Mouse (Mus musculus) heart, postnatal 10 days (tissue): ENCODE results near the gene Mdh1. TPM values are rescaled to one million over a fixed set of nuclear protein-coding genes. Genes with fewer than 3 reads are reported as not detected.

Experiments used
- DNase-seq, 2 experiments: peaks; one replicate each; pipeline ENCODE4 v3.0.0; 2021
- intact Hi-C: fragments of 180-260 bp; cut with DNase I; formaldehyde crosslinking; loops from one replicate; pipeline ENCODE4 v1.15.1; 2025
- total RNA-seq, 2 experiments: library from RNA; stranded (reverse); gene quantifications; 2 replicates each; pipeline ENCODE4 v1.2.3; 2021

Gene Mdh1
- 1,000 to 10,000 TPM; 2,015 to 2,040 TPM for total RNA-seq

GRCm38 (mm10) chr11:21571700-21572381 is at the start of gene Mdh1, which contains the start of gene Wdpcp:
TSS of gene Mdh1 (minus strand) at chr11:21572367.
TSS of gene Wdpcp (plus strand) at chr11:21572235.
- intact Hi-C loops: no loop called here
- peak; percentile 96 to 98 for DNase-seq

DNA sequence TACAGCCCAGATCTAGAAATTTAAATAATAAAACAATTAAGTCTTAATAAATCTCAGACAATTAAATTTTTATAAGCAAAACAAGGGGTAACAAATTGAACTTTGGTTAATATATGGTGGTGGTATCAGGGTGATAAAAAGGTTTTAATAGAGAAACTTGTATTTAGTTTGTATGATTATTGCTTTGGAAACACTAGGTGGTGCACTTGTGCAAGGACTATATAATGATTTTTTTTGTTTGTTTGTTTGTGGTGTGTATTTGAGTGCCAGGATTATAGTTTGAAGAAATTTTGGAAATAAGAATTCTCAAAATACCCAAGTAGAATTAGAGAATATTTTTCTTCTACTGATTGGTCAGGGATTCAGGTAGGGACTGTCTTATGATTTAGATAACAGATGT is 43.7 kb upstream of the Mdh1 start:
- no peak for DNase-seq
- intact Hi-C loops: loop anchor here (5.0 kb wide), 1 partner anchor 356 kb away; no protein-coding TSS in a partner anchor

DNA sequence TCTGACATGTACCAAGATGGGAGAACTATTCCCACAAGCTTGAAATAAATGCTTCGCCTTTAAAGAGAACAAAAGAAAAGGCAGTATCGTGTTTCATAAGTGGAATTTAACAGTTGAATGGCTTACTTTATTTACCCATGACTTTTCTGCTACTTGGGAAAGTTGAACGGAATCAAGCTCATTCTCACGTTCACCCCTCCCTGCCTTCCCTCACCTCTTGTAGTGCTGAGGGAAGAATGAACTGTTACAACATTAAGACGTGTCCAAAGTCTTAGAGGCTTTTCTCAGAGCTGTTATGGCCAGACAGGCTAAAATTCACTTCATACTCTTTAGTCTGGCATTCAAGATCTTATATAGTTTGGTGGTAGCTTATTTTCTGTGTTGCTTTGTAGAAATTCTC is 30.3 kb upstream of the Mdh1 start:
- intact Hi-C loops: no loop called here
- DNase-seq: no peak

GRCm38 (mm10) chr11:21583286-21583685 is 11.1 kb upstream of the Mdh1 start:
- intact Hi-C loops: no loop called here
- DNase-seq: no peak

- intact Hi-C loops: no loop called here
Observed at GRCm38 (mm10) chr11:21581472-21581871, 9.3 kb upstream of the Mdh1 start.

DNA sequence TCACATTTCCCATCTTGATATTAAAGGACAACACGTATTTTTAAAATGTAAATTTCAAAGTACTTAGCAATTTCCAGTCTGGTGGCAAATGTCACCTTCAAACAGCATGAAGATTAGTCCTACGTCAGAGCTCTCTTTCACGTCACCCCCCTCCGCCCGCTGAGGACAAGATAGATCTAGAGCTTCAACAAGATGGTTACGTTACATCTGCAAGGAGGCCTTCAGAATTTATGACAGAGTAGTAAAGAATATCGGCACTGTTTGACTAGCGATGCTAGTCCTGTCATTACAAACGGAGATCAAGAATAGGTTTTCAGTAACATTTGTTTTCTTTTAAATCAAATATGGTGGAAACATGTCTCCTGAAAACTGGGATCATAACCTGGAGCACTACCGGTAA is 1.2 kb downstream of the Mdh1 start:
- intact Hi-C loops: no loop called here
- peak; percentile 62 to 70 for DNase-seq

More at GRCm38 (mm10) chr11:21581472-21581871, 9.3 kb upstream of the Mdh1 start:
- DNase-seq: no peak

- DNase-seq: peak; percentile 32 to 40
- intact Hi-C loops: no loop called here
Observed at GRCm38 (mm10) chr11:21570109-21570474, 2.1 kb downstream of the Mdh1 start.

GRCm38 (mm10) chr11:21569456-21570108 is 2.6 kb downstream of the Mdh1 start:
- intact Hi-C loops: loop anchor here (10.0 kb wide), 1 partner anchor 205 kb away; no protein-coding TSS in a partner anchor
- peak; percentile 83 to 84 for DNase-seq

DNA sequence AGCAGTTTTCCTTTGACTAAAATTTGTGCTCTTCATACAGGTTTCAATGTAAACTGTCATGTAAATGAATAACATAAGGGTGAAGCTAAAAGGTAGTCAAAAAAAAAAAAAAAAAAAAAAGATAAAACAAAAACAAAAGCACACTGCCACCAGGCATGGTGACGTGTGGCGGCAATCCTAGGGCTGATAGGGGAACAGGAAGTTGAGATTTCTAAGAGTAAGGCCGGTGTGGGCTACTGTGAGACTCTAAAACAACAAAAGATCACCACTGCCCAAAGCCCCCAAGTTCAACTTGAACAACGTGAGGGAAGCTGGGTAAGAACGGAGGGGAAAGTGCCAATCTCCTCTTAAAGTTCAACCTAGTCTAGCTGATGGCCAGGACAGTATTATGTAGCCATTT is 3.2 kb downstream of the Mdh1 start:
- intact Hi-C loops: loop anchor here (10.0 kb wide), 1 partner anchor 204 kb away; no protein-coding TSS in a partner anchor
- DNase-seq: no peak

DNA sequence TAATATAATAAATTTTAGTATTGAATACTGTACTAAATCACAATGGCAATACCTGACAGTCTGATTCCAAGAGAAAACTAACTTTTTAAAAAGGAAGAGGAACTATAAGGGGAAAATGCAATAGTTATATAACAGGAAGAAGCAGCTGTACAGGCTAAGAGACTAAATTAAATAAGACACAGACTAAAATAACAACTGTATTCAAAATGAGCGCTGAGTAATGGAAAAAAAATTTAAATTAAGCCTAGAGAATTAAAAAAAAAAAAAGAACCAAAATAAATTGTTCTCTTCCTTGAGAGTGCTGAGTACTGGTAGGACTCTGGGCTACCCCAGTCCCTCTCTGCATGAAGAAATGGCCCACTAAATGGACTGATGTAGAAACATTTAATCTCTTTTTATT is 4.4 kb downstream of the Mdh1 start:
- no peak for DNase-seq
- intact Hi-C loops: loop anchor here (10.0 kb wide), 1 partner anchor 203 kb away; no protein-coding TSS in a partner anchor

- no peak for DNase-seq
- intact Hi-C loops: loop anchor here (10.0 kb wide), 1 partner anchor 202 kb away; no protein-coding TSS in a partner anchor
Observed at GRCm38 (mm10) chr11:21566934-21567333, 5.2 kb downstream of the Mdh1 start.

GRCm38 (mm10) chr11:21564681-21565405 is 7.3 kb downstream of the Mdh1 start:
- no peak for DNase-seq
- intact Hi-C loops: loop anchor here (10.0 kb wide), 1 partner anchor 200 kb away; no protein-coding TSS in a partner anchor

DNA sequence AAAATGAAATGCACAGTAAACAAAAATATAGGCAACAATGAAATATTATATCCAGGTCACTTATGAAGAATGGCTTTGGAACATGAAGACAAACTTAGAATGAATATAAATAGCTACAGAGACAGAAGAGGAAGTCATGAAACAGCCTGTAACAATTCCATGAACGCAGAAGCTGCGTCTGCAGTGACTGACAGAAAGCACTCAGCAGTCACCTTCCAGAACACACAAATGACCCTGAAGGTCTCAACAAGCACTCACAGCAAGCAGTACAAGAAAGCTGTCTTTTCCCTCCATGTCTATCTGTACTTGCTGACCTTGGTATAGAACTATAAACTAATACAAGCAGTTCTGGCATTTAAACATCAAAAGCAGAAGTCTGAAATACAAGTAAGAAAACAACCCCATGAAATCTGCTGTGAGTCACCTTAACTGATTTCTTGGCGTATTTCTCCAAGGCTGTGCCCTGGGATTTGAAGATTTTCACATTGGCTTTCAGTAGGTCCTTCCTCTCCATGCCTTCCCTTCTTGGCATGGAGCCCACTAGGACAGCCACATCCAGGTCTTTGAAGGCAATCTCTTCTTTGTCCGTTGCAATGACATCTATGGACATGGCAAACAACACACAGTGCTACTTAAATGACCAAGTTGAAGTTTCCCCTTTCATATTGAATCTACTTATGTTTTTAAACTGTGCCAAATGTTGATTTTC is 8.4 kb downstream of the Mdh1 start:
- DNase-seq: peak; percentile 42 to 56
- intact Hi-C loops: loop anchor here (10.0 kb wide), 1 partner anchor 199 kb away; no protein-coding TSS in a partner anchor

- DNase-seq: peak; percentile 79
- intact Hi-C loops: loop anchor here (10.0 kb wide), 1 partner anchor 197 kb away; no protein-coding TSS in a partner anchor
Observed at GRCm38 (mm10) chr11:21561347-21561746, 10.8 kb downstream of the Mdh1 start.

GRCm38 (mm10) chr11:21559727-21560126 is 12.4 kb downstream of the Mdh1 start:
- DNase-seq: no peak
- intact Hi-C loops: loop anchor here (10.0 kb wide), 1 partner anchor 195 kb away; no protein-coding TSS in a partner anchor

DNA sequence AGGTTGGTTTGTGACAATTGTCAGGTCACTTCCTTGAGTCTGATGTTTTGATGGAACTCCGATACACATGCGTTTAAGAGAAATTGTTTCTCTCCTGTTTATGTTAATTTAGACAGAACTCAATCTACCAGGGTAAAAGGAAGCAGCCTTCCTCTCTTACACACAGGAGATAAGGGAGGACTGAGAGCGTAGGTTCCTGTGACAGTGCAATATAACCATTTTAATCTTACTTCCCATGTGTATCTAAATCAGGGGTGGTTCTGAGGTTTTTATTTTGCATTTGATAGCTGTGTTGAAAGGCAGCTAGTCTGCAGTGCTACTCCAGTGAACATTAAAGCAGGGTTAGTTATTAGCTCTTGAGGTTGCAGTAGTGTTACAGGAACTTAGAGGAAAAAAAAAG is 20.1 kb downstream of the Mdh1 start:
- intact Hi-C loops: no loop called here
- no peak for DNase-seq

GRCm38 (mm10) chr11:21550222-21551173 is 21.7 kb downstream of the Mdh1 start:
- DNase-seq: no peak
- intact Hi-C loops: no loop called here

DNA sequence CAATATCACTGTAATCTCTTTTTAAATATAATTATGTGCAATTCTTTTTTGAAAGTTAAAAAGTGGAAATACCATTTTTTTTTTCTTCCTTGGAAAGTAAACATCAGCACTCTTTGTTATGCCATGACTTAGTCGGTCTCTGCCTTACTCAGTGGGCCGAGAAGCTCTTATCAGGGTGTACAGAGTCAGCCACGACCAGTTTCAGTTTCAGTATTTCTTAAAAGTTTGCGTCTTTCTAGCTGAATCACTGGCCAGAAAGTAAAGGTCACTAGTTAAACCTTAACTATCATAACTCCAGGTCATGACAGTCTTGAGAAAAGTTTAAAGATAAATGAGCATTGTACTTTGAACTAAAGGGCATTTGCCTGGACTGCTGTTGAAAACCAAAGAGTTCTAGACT is 22.4 kb downstream of the Mdh1 start:
- intact Hi-C loops: no loop called here
- no peak for DNase-seq

DNA sequence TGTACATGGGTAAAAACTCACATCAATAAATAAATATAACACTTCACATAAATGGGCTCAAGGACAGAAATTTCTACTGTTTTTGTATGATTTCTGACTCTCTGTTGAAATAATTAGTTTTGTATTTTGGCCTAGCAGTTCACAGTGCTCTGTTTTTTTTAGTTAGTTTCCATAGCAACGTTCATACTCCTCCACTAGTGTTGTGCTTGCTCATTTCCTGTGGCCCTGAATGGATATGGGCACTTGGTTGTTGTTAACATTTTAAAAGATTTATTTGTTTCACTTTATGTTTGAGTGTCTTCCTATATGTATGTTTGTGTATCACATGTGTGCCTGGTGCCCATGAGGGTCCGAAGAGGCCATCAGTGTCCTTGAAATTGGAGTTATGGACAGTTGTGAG is 23.1 kb downstream of the Mdh1 start:
- intact Hi-C loops: no loop called here
- DNase-seq: no peak
